Mouse (Mus musculus): Measurements from ENCODE around the gene Dlg1.

DNA sequence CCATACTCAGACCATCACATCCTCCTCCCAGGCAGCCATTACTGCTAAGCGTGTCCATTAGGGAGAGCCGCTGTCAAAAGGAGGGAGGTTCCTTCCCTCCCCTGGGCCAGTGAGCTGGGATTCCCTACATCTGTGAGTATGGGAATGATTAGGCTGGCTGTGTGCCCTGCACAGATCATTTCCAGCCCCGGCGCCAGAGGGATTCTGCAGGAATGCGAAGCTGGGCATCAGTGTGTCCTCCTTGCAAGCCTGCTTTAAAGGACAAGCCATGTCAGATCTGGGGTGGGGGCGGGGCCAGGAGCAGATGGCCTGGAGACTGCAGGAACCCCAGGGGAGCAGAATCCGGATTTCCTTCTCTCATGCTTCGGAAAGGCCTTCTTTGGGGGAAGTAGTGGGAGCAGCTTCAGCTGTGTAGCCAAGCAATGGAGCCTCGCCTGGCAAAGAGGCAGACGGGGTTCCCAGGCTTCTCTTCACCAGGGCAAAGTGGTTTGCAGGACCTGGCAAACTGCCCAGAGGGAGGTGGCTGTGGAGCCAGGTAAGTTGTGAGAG lies 45.3 kb upstream of the Dlg1 start:
- TF ChIP-seq CTCF (IDR thresholded peaks at IDR 0.05; ENCODE audit: control insufficient read depth, insufficient read depth, insufficient replicate concordance, low read depth, low read length) (no peak), POLR2A (IDR thresholded peaks at IDR 0.05; ENCODE audit: control insufficient read depth, low read depth, low read length) (no peak)
